Mouse (Mus musculus) NIH3T3 (cell line): Measurements from ENCODE around the gene Gm6803.
"Not testable (repeated sequence)": the region's sequence is repeated elsewhere in the genome, so short reads cannot be mapped to it uniquely, and the experiment has no call there.

ENCODE experiments used
- DNase-seq: peaks from one replicate; pipeline ENCODE4 v3.0.0-alpha.2; 2012; ENCODE audit warnings: low read depth

The Gm6803 gene

DNA sequence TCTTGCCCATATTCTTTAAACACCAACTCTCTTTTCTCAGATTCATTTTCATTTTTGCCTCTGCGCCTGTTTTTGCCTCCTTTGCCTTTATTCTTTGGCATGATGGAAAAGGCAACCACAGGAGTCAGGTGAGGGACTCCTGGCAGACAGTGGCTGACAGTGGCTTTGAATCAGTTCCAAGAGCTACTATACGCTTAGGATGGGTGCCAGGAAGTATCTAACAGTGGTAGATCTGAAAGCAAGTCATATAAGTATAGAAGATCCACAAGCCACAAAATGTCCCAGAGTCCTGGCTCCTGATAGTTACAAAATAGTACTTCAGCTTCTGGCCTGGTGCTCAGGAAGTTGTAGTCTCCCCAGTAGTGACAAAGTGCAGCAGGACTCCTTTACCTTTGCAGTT is at the start of gene Gm6803:
TSS of gene Gm6803 (minus strand) at position 101 of the 400 bp plus-strand sequence.
- not testable (repeated sequence) for DNase-seq

DNA sequence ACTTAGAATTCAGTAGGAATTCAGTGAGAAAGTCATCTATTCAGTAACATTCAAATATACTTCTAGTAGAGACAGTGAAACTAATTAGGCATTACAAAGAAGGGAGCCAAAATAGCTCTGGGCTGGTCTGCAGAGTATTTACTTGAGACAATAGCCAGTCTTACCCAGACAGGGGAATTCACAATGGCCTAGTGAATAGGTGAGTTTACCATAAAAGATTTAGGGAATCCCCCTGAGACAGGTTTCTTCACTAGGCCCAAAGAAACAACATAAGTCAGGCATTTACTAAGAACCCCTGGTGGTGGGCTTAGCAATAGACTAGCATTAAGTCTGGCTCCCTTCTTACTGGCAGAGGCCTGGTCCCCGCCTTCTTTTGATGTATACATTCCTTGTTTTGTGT is 26.7 kb upstream of the Gm6803 start:
- DNase-seq: not testable (repeated sequence)

DNA sequence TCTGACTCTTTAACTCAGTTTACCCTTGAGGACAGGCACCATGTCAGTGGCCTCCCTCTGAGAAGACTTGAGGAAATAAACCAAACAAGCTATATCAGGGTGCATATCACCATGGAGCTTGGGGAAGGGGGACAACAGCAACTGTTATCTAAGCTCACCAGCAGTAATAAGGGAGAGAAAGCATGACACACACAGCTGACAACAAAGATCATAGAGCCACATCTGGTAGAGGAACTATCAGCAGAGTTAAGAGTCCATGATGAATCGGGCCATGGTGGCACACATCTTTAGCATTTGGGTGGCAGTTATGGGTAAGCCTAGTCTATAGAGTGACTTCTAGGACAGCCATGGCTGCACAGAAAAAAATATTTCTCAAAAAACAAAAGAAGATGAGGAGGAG is 21.1 kb upstream of the Gm6803 start:
- not testable (repeated sequence) for DNase-seq

DNA sequence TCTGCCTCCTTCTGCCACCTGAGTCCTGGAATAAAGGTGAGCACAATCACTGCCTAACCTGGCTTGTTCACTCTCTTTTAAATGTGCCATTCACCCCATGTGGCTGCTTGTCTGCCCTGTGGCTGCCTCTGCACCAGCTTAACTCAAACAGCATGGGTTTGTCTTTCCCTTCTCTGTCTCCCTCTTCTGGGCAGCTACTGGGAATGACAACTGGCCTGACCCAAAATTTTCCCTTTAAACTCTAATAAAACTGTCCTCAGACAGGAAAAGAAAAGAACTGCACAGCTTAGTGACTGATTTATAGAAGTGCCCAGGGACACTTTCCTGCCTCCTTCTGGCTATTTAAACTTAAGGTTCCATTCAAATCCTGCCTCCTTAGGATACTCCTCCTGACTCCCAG is 20.5 kb upstream of the Gm6803 start:
- not testable (repeated sequence) for DNase-seq

DNA sequence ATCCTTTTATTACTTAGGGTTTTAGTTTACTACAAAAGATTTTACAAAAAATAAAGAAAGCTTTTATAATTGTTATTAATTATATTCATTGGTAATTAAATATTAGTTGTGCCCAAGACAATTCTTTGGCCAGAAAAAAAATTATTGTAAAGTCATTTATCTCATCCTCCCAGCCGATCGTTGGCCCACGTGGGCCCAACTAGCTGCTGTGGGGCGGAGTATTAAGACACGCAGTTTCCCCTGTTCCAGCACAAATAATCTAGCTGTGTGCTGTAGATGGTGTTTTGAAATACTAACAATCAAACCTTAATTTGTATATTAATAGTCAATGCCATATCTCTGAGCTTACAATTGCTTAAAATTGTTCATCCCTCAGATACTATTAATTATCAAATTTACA is 13.7 kb upstream of the Gm6803 start:
- not testable (repeated sequence) for DNase-seq

DNA sequence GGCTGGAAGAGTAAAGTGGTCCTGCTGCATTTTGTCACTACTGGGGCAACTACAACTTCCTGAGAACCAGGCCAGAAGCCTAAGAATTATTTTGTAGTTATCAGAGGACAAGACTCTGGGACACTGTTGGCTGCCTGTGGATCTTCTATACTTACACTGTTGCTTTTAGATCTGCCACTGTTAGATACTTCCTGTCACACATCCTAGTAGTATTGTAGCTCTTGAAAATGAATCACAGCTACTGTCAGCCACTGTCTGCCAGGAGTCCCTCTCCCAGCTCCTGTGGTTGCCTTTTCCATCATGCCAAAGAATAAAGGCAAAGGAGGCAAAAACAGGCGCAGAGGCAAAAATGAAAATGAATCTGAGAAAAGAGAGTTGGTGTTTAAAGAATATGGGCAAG is 8.1 kb upstream of the Gm6803 start, which contains the start of gene Gm2056:
TSS of gene Gm2056 (plus strand) at position 301 of the 400 bp plus-strand sequence.
- DNase-seq: not testable (repeated sequence)

DNA sequence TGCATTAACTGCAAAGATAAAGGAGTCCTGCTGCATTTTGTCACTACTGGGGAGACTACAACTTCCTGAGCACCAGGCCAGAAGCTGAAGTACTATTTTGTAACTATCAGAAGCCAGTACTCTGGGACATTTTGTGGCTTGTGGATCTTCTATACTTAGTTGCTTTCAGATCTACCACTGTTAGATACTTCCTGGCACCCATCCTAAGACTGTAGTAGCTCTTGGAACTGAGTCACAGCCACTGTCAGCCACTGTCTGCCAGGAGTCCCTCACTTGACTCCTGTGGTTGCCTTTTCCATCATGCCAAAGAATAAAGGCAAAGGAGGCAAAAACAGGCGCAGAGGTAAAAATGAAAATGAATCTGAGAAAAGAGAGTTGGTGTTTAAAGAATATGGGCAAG is 7.0 kb downstream of the Gm6803 start, which contains the start of gene Gm2075:
TSS of gene Gm2075 (plus strand) at position 301 of the 400 bp plus-strand sequence.
- DNase-seq: not testable (repeated sequence)

DNA sequence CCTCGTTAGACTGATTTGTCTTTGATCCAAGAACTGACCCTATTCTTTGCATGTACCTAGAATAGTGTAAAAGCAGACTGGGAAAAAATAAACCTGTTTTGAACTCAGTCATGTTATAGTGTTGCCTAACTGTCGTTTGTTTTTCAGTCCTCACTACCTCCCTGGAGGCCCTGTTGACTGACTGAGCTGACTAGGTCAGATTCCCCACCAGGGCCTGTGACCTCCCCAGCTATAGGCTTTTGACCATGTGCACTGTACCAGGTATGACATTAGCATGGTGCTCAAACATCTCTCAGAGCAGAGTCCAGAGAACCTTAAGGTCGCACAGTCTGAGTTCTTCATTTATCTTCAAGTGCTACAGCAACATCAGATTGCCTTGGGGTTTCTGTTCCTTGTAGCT is 14.5 kb downstream of the Gm6803 start:
- not testable (repeated sequence) for DNase-seq

DNA sequence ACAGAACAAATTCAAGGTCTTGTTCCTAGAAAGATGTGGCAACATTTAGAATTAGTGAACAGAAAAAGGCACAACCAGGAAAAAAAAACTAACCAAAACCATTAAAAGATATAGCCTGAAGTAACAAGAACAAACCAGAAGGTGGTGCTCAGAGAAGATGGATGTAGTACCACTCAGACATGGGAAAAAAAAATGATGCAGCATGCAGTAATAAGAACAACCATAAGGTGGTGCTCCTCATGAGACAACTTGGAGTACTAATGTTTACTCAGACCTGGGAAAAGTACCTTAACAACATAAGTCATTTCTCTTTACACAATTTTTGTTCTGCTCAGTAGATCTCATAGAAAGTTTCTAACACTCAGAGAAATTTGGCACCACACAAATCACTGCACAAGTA is 34.6 kb downstream of the Gm6803 start:
- DNase-seq: not testable (repeated sequence)
